Mouse (Mus musculus) testis, postnatal 14 days (tissue): Measurements from ENCODE around the gene Coro2a.
"Not testable (repeated sequence)": the region's sequence is repeated elsewhere in the genome, so short reads cannot be mapped to it uniquely, and the experiment has no call there.

Source experiments
- DNase-seq: peaks from one replicate; pipeline ENCODE4 v3.0.0; 2021; ENCODE audit warnings: low spot score

The Coro2a gene

DNA sequence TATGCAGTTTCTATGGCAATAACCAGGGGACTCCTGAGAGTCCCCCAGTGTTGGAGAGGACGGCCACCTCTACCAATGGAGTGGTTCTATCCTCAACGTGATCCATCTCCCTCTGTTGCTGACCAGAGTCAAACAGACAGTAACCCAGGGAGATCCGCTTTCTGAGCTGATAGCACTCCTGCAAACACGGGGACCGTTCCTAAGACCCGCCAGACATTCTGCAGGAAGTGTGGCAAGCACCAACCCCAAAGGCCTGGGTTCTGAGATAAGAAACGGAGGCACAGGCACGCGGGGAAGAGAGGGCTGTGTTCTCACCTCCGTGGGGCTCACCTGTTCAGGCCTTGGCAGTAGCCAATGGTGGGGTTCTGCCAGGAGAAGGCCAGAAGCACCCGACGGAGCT, 11.6 kb upstream of the Coro2a start:
- DNase-seq = no peak

DNA sequence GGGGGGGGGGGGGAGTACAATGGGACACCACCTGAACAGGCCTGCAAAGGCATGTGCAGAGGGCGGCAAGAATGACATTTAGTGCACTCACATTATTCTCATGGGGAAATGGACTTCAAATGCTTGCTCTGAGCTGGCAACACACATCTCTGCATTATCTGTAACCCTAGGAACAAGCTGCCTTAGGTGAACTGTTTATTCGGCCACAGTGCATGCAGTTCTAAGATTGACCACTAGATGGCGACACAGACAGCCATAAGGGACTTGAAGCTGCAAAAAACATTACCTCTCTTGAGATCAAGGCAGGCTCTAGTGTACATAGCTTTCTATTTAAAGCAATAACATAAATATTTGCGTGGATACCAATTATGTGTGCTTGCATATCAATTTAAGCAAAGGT, 9.2 kb upstream of the Coro2a start:
- DNase-seq = peak; percentile 72

DNA sequence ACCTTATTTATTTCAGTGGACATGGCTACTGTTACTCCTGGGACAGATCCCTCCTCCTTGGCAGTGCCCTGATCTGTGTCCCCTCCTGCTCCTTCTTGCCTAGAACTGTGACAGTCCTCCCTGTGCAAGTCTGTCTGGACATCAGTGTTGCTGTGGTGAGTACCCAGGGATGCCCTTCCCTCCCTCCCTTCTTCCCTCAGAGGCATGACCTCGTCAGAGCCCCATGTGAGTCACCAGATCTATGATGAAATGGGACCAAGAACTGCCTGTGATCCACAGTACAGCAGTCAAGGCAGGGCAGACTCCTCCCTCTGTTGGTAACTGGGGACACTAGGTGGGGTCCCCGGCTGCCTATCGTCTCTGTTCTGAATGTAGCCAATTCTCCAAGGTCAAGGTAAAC, 5.6 kb upstream of the Coro2a start:
- DNase-seq = no peak

DNA sequence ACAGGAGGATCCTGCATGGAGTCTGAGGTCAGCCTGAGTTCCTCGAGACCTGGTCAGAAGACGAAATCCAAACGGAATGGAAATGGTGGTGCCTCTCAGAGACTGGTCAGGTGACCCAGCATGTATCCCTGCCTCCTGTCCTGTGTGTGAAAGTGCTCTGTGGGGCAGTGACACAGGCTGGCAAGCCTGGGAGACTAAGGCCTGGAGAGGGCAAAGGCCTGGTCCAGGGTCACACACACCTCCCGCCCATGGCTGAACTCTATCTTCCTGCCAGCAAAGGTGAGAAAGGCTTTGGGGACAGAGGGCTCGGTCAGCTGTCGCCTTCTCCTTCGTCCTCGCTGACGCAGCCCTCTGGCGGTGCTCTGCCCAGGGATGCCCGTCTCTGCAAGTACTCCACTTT, 3.4 kb upstream of the Coro2a start:
- no peak for DNase-seq

DNA sequence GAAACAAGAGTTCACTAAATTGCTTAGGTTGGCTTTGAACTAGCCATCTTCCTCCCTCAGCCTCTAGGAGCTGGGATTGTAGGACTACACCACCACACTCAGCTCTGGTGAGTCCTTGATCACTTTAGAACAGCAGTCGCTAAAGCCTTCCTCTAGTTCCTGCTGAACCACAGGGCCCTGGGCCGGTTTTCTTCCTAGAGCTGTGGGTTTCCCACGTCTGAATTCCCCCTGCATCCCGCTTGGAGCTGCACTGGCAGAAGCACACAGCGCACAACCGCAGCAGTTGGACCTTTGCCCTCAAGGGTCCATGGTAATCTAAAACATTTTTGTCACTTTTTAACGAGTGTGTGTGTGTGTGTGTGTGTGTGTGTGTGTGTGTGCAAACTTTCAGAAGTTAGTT, 702 bp upstream of the Coro2a start:
- no peak for DNase-seq

DNA sequence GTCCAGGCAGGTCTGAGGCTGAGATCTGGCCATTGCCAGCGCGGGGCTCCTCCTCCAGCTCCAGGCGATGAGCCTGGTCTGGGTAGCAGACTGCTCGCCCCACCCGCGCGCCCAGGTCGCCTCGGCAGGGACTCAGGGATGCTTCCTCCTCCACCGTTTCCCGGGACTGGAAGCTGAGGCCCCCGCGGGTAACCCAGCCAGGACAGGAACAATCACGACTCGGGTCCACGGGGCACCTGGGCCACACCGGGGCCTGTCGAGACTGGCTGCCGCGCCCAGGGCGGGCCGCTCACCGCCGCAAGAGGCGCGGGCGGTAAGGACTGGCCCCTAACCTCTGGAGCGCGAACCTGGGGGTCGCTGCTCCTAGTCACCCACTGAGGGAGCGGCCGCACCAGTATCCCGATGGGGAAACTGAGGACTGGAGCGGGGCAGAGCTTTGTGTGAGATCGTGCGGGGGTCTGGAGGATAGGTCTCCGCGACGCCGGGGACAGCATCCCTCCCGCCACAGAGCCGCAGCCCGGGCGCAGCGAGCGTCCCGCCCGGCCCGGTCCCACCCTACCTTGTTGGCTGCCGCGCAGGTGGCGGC, 651 bp downstream of the Coro2a start:
- DNase-seq = peak; percentile 51

DNA sequence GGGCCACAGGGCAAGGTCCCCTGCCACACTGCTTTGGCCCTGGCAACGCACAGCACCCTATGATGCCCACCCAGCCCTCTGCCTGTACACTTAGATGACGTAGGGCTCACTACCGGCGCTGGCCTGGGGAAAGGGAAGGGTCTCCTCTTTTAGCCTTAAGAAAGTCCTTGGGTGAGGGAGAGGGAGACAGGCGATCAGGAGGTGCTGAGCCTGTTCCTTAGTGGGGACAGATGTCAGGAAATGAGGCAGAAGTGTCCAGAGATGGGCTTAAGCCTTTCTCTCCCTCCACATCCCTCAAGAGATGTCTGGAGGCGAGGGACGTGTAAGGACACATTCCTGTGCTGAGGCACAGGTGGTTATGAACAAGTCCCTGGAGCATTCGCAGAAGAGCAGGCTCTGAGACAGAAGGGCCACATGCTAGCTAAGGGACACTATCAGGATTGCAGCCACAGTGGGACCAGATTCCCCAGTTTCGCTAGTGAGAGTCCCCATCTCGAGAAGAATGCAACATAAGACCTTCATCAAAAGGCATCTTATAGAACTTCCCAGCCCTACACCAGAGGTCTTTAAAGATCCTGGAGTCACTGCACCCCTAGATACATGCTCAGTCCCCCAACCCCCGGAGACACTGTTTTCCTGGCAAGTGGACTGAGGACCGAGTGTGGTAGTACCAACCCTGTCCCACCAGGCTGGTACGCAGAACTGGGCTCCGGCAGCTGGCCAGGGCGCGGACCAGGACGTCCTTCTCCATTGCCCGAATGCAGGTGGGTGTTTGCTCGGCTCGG, 1.3 kb downstream of the Coro2a start:
- DNase-seq = no peak

DNA sequence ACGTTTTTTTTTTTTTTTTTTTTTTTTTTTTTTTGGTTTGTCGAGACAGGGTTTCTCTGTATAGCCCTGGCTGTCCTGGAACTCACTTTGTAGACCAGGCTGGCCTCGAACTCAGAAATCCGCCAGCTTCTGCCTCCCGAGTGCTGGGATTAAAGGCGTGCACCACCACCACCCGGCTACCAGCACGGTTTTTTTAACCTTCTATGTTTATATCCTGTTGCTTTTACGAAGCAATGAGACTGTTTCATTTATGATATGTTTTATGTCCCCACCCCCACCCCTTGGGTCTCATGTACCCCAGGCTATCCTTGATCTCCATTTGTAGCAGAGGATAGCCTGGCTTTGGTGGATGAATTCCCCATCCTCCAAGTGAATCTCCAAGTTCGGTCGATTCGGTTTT, 2.4 kb downstream of the Coro2a start:
- DNase-seq = not testable (repeated sequence)

DNA sequence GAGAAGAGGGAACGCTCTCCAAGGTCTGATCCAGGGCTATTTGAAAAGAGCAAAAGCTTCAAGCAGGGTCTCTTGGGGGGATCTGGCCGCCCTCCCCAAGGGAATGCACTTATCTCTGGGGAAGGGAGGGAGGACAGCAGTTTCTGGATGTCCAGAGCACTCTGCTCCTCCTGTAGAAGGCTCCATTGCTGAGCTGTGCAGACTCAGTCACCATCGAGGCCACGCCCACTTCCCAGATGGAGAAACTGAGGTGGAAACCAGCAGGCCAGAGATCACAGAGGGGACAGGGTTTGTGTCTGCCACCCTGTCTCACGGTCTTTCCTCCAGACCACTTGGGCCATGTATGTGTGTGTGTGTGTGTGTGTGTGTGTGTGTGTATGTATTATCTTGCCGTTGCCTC, 3.0 kb downstream of the Coro2a start:
- DNase-seq = no peak

DNA sequence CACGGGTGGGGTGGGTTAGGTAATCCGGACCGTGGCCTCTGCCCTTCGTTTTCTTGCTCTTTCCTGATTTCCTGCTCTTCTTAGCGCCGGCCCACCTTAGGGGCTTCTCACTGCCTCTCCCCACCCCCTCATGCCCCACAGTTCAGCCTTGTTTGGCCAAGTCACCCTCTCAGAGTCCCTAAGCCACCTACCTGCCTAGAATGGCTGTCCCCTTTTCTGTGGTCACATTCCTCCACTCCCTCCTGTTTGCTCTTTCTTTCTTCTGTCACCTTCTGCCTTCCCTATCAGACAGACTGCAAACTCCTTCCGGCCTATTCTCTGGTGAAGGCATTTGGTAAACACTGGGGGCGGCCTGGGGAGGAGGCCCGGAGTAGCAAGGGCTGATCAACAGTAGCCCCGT, 3.9 kb downstream of the Coro2a start:
- no peak for DNase-seq

DNA sequence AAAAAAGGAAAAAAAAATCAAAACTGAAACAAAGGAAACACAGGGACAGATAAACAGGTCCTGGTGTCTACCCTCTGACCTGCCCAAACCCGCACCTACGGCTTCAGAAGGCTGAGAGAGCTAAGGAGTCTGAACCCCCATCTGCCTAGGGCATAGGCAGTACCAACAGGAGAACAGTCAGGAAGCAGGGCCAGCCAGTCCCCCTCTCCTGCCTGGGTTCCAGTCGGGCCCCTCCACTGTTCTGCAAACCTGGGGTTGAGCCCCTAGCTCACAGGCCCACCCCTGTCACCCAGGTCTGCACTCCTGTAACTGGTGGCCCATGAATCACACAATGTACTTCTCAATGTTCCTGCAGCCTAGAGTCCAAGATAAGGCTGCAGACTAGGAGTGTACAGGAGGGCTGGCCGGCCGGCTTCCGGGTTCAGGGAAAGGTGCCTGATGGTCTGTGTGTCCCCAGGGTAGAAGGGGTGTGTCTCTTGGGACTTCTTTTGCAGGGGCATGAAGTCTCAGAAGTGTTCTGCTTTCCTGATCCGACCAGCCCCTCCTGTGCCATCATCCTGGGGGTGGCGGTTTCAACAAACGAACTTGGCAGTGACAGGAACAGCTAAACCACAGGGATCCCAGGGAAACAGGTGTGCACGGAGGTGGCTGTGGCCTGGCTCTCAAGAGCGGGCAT, 4.6 kb downstream of the Coro2a start:
- DNase-seq = peak; percentile 76

DNA sequence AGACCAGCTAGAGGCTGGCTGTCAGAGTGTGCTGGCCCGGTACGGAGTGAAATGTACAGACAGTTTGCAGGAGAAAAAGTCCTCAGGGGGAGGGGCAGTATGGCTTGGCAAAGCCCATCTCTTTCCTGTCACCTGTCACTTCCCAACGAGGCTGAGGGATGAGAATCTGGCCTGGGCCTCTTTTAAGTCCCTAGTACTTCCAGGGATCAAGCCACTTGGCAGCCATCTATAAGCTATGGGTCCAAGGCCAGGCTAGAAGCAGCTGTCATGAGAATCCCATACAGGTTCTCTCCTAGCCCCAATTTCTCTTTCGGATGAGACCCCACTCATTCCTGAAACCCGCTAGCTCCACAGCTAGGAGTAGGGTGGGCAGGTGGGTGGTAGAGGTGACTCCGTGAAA, 5.6 kb downstream of the Coro2a start:
- DNase-seq = no peak

DNA sequence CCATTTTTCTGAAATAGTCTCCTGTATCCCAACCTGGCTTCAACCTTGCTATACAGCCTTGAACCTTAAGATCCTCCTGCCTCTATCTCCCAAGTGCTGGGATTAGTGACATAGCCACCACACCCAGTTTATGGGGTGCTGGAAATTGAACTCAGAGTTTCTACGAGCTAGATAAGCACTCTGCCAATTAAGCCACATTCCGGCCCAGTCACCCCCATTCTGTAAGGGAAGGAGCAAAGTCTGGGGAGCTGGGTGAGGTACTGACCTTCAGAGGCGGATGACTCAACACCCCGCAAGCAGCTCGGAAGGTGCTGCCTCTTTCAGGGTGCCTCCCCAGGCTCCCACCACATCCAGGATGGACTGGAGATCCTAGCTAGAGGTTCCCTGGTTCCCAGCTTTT, 7.9 kb downstream of the Coro2a start:
- no peak for DNase-seq

DNA sequence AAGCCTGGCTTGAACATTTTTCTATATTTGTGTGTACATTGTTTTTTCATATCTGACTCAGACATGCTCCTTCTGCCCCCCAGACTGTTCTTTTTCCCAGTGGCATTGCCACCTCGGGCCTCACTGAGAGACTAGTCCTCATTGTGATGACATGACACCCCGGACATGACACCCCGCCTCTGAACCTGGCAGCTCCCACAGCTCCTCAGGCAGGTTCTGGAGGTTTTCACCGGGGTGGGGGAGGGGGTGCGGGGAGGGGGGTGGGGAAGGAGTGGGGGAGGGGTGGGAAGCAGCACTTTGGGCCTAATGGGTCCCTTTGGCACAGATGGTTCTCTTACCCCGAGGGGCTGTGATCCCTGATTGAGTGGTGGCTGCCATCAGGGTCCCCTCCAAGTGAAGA, 8.5 kb downstream of the Coro2a start:
- DNase-seq = no peak

DNA sequence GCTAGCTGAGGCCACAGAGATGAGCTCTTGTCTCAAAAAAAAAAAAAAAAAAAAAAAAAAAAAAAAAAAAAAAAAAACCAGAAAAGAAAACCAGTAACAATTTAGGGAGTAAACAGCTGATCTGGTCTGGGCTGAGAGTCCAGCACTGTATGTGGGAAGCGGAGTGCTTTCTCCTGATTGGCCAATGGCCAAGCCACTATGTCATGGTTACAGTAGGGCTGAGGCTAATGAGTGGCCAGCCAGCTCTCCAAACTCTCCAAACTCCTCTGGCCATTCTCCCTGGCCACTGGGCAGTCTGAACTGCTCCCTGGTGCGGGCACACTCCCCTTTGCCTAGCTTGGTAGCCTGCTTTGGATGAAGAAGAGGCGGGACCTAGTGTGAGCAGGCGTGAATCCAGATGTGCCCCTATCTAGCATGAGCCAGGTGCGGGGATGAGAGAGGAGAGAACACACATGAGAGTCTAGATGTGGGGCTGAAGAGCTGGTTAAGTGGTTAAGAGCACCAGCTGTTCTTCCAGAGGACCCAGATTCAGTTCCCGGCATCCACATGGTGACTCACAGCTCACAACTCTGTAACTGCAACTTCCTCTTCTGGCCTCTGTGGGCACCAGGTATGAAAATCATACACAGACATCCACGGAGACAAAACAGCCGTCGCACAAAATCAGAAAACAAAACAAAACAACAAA, 10.0 kb downstream of the Coro2a start:
- DNase-seq = peak; percentile 78

DNA sequence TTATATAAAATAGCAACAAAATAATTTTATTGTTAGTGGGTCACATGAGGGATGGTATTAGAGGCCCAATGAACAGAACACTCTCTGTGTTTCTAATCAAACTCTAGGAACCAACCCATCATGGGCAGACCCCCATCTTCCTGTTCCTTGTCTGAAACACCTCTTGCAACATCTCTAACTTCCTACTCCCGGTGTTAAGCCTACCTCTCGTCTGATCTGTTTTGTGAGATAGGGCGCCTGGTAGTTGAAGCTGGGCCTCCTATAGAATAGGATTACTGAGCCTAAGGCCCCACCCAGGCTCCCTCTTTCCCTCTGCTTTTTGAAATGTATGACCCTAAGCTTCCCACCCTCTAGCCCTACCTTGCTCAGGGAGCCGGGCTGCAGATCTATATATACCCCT, 11.2 kb downstream of the Coro2a start:
- DNase-seq = no peak

DNA sequence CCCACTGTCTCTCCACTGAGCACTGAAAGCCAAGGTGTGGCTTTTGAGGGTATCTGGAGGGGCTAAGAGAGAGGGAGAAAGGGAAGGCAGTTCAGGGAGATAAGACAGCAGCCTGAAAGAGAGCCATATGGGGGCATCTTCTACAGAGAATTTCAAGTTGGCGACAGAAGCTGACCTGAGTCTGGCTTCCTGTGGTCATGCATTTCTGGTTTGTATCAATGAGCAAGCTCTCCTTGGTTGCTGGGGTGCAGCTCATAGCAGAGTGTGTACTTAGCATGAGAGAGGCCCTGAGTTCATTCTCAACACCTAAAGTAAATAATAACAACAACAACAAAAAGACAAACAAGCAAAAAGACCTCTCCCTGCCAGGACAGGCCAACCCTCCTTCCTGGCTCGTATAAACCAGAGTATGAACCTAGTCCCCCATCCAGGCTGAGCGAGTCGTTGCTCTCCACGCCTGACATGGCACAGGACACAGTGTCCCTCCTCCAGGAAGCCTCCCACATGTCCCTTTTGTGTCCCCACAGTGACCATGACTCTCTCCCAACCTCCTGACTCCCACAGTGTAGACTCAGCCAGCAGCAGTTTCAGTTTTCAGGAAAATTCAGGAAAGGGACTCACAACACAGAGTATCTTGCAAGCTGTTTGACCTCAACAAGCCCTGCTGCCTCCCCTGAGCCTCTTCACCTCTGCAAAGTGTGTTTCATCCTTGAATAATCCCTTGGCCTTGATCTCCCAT, 11.9 kb downstream of the Coro2a start:
- peak; percentile 76 for DNase-seq

DNA sequence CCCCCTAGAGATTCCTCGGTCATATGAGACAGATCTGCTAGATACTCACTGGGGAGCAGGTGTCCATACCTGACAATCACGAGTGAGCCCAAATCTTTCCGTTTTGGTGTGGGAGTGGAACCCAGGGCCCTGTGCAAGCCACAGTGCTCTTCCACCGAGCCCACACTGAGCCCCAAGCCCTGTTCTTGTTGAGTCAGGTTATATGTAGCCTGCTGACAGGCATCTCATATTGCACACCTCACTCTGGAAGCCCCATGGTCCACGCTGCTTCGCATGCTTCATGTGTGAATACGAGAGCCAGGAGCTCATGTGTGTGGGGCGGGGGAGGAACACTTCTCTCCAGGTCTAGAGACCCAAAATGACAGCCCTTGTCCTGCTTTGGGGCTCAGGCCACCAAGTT, 12.9 kb downstream of the Coro2a start:
- DNase-seq = no peak

DNA sequence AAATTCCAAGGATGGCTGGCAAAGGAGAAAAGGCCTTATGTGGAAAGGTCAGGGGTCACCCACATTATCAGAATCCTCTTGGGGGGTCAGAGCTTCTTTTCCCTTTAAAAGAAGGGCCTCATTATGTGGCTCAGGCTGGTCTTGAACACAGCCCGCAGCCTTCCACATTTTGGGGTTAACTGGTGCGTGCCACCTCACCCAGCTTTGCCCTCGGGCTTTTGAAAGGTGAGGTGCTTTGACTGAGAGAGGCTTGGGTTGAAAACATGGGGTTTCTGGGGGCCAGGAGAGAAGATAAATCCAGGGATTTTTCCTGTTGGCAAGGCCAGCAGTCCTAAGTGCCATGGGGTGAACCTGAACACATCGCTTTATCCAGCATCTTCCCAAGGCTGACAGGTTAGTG, 15.5 kb downstream of the Coro2a start:
- no peak for DNase-seq

DNA sequence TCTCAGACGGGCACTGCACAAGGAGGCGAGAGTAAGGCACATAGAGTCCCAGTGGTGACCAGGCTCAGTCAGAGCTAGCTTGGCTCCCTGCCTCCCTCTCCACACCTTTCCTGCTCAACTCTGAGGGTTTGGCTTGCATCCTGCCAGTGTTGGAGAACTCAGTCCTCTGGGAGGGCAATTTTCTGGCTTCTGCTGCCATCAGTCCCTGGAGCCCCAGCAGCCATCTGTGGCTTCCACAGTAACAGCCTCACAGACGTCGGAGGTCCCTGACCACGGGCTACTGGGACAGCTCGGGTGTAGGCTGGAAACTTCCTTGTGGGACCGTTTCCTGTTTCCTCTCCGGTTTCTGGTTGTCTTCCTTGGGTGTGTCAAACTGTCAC, 16.2 kb downstream of the Coro2a start:
- peak; percentile 4 for DNase-seq

DNA sequence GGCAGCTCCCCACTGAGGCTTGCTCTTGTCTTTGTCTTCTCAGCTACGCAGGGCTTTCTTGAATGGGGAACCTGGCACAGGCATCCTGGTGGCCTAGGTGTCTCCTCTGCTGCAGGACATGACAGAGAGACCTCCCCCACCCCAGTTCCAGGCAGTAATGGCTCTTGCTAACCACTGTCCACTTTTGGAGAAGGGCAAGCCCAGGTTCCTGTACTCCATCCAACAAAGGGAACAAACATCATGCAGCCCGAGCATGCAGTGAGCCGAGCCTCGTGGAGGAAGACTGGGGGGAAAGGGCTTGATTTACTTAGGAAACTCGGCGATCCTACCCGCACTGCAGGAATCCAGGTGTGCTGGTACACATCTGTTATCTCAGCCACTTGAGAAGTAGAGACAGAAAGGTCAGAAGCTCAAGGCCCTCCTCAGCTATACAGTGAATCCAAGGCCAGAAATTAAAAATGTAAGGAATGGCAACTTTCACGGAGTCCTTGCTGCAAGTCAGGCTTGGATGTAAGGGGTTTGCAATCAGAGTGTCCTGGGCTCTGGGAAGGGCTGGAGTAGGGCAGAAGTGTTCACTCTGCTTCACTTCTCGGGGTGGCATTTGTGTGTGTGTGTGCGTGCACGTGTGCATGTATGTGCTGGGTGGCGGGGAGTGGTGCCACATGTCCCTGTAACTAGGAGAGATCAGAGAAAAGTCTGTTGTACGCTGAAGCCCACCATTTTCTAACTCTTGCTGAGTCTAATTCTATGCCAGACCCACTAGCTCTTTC, 16.8 kb downstream of the Coro2a start:
- DNase-seq = no peak
